Mouse (Mus musculus) hindbrain, embryonic 14.5 days (tissue): ENCODE data around the gene Hmx2. TPM values are rescaled to one million over a fixed set of nuclear protein-coding genes. Genes with fewer than 3 reads are reported as not detected.

ENCODE experiments used
- ATAC-seq: fragments of 200-750 bp; cut with Nextera tagmentation; 2 replicates; pipeline ENCODE4 v1.8.0; 2017; ENCODE audit warnings: moderate number of reproducible peaks, mild to moderate bottlenecking, moderate TSS enrichment, moderate library complexity; ENCODE audit not compliant: low FRiP score
- DNase-seq: peaks from one replicate; pipeline ENCODE4 v3.0.0-alpha.2; 2015; ENCODE audit warnings: low spot score
- H3K27ac ChIP-seq: fragments of 300-500 bp; sonication (generic); 2 replicates; pipeline ENCODE4 v1.5.1; 2014; ENCODE audit warnings: mild to moderate bottlenecking, moderate library complexity
- H3K27me3 ChIP-seq: fragments of 300-500 bp; sonication (generic); 2 replicates; pipeline ENCODE4 v1.6.1; 2014; ENCODE audit warnings: mild to moderate bottlenecking, low read length, mixed read lengths; ENCODE audit not compliant: control insufficient read depth, insufficient read depth
- H3K36me3 ChIP-seq: fragments of 300-500 bp; sonication (generic); replicated peaks from 2 replicates; pipeline ENCODE4 v1.6.1; 2014; ENCODE audit not compliant: control insufficient read depth, insufficient read depth
- H3K4me1 ChIP-seq: fragments of 300-500 bp; sonication (generic); replicated peaks from 2 replicates; pipeline ENCODE4 v1.6.1; 2014; ENCODE audit warnings: antibody characterized with exemption, low read length, mixed read lengths; ENCODE audit not compliant: control insufficient read depth, insufficient read depth
- H3K4me2 ChIP-seq: fragments of 300-500 bp; sonication (generic); replicated peaks from 2 replicates; pipeline ENCODE4 v1.6.1; 2014; ENCODE audit warnings: mild to moderate bottlenecking, moderate library complexity
- H3K4me3 ChIP-seq: fragments of 300-500 bp; sonication (generic); replicated peaks from 2 replicates; pipeline ENCODE4 v1.5.1; 2014; ENCODE audit warnings: mild to moderate bottlenecking, low read length
- H3K9ac ChIP-seq: fragments of 300-500 bp; sonication (generic); 2 replicates; pipeline ENCODE4 v1.6.1; 2014
- H3K9me3 ChIP-seq: fragments of 300-500 bp; sonication (generic); 2 replicates; pipeline ENCODE4 v1.6.1; 2016; ENCODE audit warnings: low read length; ENCODE audit not compliant: control insufficient read depth
- WGBS: fragments of 180-500 bp; shearing (Covaris S2); extraction: QIAGEN DNeasy Blood & Tissue Kit; methylation state at CpG from one replicate; pipeline ENCODE4 v1.1.7; 2014; 5-methylcytosine and 5-hydroxymethylcytosine counted together
- polyA plus RNA-seq: library from polyadenylated mRNA; unstranded; fragments of >200 nt; fragmentation: Nextera tagmentation; extraction: Ambion mirVana; gene quantifications from 2 replicates; pipeline ENCODE4 v1.2.1, GENCODE M21; 2014

The Hmx2 gene
- polyA plus RNA-seq, 1 experiment from 2014 or later, result 1.9 TPM

DNA sequence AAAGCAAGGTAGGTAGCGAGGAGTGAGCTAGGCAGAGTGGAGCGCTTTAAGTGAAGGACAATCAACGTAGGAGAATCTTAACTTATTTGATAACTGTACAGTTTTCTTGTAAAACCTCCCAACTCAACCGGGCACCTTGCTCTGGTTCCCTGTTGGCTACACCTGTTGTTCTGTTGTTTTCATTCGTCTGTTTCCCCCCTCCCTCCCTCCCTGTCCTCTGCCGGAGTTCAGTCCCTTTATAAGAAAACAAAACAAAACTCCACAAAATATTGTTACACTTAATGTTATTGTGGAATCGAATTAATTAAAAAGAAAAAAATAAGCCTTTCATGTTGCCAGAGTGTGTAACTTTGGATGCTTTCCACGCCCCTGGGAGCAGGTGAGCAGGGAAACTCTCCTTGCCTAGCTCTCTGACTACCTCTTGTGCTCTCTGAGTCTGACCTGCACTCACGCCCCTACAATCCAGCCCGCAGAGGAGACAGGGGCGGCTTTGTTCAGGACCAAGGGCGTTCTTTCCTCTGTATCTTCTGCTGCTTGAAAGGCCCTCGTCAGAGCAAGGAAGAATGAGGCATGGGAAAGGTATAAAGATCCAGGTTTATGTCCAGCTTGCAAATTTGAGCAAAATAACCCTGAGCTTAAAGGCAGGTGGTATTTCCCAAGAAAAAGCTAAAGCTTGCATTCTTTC, 2.7 kb upstream of the Hmx2 start:
- WGBS, result under 1% methylated on average over 13 of the region's 13 CpGs
- no peak for DNase-seq
- Histone ChIP-seq H3K4me2 (0 out of 2 replicates have a peak overlapping the region, but pooled peaks have one; percentile 7), H3K27ac (no peak overlapping the region), H3K36me3 (no peaks in the 10 kb centered on the region), H3K9ac (no peak overlapping the region), H3K27me3 (peaks cover 94% of the 10 kb centered on the region), H3K4me3 (no peak overlapping the region), H3K4me1 (peaks cover 9% of the 10 kb centered on the region), H3K9me3 (no peaks in the 10 kb centered on the region)
- no peak for ATAC-seq

DNA sequence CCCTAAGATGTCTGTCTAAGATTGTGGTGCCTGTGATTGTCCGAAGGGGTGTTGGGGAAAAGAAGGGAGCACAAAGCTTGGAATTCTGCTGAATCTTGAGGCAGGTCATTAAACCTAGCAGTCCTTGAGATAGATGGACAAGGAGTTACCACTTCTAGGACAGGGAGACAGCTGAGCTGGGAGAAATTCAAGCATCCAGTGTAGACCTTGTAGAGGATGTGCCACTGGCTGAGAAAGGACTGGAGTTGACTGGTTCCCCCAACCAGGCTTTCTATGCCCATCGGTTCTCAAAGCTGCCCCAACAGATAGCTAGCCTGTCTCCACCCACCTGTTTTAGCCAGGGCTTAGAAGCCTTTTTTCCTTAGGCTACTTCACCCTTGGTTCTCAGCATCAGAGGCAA, 2.1 kb upstream of the Hmx2 start:
- peaks cover 94% of the 10 kb centered on the region for H3K27me3 ChIP-seq
- 6% methylated on average over 2 of the region's 2 CpGs for WGBS
- H3K9ac ChIP-seq, result no peak overlapping the region
- 0 out of 2 replicates have a peak overlapping the region, but pooled peaks have one; percentile 2 for H3K4me3 ChIP-seq
- H3K36me3 ChIP-seq, result no peaks in the 10 kb centered on the region
- no peak overlapping the region for H3K4me2 ChIP-seq
- DNase-seq, result no peak
- no peaks in the 10 kb centered on the region for H3K9me3 ChIP-seq
- ATAC-seq, result no peak
- H3K4me1 ChIP-seq, result peaks cover 9% of the 10 kb centered on the region
- H3K27ac ChIP-seq, result no peak overlapping the region

DNA sequence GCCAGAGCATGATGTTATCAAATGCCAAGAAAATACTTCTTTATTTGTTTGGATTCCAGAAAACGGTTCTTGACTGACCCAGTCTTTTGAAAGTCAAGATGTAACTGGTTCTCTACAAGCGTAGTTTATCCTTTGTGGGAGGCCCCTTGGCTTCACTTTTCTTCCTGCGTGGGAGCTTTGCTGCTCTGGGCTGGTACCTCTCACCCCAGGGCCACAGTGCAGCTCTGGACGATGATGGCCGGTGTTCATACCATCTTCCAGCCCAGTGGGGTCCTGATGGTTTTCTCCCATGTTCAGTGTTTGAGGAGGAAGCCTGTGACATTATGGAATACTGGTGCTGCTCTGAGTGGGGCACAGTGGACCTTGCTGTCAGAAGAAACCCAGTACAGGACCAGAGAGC, 1.1 kb upstream of the Hmx2 start:
- no peaks in the 10 kb centered on the region for H3K9me3 ChIP-seq
- peaks cover 7% of the 10 kb centered on the region for H3K4me1 ChIP-seq
- no peak overlapping the region for H3K27ac ChIP-seq
- H3K9ac ChIP-seq, result no peak overlapping the region
- no peak for DNase-seq
- no peak overlapping the region for H3K4me3 ChIP-seq
- no peaks in the 10 kb centered on the region for H3K36me3 ChIP-seq
- no peak overlapping the region for H3K4me2 ChIP-seq
- no peak for ATAC-seq
- 4% methylated on average over 5 of the region's 5 CpGs for WGBS
- peaks cover 94% of the 10 kb centered on the region for H3K27me3 ChIP-seq

DNA sequence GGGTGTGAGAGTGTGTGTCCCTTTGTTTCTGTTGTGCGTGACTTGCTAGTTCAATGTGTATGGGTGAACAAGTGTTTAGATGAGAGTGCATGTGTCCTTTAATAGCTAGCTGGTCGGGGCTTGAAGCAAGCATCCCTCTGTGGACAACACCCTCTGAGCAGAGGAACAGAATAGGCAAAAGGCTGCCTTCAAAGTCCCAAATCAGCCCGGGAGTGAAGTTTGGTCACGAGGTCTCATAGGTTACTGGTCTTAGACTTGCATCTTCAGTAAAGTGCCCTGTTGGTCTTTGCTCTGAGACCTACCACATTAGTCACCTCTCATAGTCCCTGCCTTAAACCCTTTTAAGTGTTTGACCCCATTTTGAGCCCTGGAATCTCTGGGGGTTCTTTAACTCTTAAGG, 2.9 kb downstream of the Hmx2 start:
- DNase-seq, result no peak
- 2% methylated on average over 4 of the region's 4 CpGs for whole genome bisulfite sequencing
- no peaks in the 10 kb centered on the region for H3K36me3 ChIP-seq

DNA sequence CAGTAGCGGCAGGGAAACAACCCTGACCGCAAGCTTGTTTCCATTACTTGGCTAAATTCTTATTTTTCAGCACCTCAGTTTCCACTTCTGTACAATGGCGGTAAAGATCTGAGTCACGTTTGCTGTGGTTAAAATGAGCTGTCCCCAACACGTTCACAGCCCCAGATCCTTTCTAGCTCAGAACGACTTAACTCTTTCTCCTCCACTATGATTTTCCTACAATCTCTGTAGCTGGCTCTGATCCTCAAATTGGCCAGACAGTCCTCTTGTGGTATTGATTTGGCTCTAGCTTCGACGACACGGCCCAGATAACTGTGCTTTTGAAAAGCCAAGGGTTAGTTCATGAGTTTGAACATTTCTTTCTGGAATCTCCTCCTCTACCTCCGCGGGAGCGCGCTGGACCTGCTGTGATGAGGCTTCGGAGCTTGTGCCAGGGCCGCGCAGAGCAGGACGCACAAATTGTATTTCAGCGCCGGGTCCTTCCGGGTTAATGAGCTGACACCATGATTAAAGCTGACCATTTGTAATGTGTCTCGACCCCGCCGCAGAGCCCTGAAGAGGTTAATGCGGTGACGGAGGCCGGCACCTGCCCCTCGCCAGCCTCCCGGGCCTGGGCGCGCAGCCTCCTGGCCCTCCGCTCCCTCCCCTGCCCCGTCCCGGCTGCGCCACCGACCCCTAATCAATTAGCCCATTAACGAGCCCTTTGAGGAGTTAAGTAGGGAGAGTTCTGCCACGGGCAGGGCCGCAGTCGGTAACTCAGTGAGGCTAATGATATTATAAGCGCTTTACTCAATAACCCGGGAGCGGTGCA, 3.6 kb downstream of the Hmx2 start:
- no peak for ATAC-seq
- Histone ChIP-seq H3K4me3 (no peak overlapping the region), H3K9ac (no peak overlapping the region), H3K9me3 (no peaks in the 10 kb centered on the region), H3K4me2 (no peak overlapping the region), H3K27ac (no peak overlapping the region), H3K4me1 (no peaks in the 10 kb centered on the region; the same call in 1 of the 2 replicates), H3K36me3 (no peaks in the 10 kb centered on the region), H3K27me3 (peaks cover 96% of the 10 kb centered on the region)
- DNase-seq, result no peak
- 2% methylated on average over 42 of the region's 42 CpGs for WGBS

More for the DNA sequence above, 2.9 kb downstream of the Hmx2 start:
- ATAC-seq, result no peak
- H3K9ac ChIP-seq, result no peak overlapping the region
- no peaks in the 10 kb centered on the region for H3K9me3 ChIP-seq
- peaks cover 98% of the 10 kb centered on the region for H3K27me3 ChIP-seq
- no peaks in the 10 kb centered on the region; the same call in 1 of the 2 replicates for H3K4me1 ChIP-seq
- H3K4me3 ChIP-seq, result no peak overlapping the region
- H3K27ac ChIP-seq, result no peak overlapping the region
- no peak overlapping the region for H3K4me2 ChIP-seq

DNA sequence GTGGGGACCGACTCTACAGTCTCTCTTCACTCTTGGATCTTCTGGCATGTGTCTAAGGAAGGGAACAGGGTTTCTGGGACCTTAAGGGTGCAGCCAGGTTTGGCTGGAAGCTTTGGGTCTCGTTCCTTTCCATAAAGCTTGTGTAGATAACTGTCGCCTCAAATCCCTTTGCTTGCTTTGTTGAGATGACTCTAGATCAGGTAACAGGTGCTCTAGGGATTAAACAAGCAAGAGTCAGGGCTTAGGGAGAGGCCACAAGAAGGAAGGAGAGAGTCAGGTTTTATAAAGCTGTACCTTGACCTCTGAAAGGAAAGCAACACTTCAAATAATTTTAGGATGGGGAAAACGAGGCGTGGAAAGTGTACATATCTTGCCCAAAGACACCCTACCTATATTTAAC, 4.2 kb downstream of the Hmx2 start:
- H3K4me3 ChIP-seq, result no peak overlapping the region
- no peak overlapping the region for H3K27ac ChIP-seq
- H3K4me2 ChIP-seq, result no peak overlapping the region
- ATAC-seq (no peak), DNase-seq (no peak)
- H3K27me3 ChIP-seq, result peaks cover 96% of the 10 kb centered on the region
- no peak overlapping the region for H3K9ac ChIP-seq
- H3K4me1 ChIP-seq, result no peaks in the 10 kb centered on the region; the same call in 1 of the 2 replicates
- 2% methylated on average over 5 of the region's 5 CpGs for WGBS
- no peaks in the 10 kb centered on the region for H3K9me3 ChIP-seq
- H3K36me3 ChIP-seq, result no peaks in the 10 kb centered on the region

DNA sequence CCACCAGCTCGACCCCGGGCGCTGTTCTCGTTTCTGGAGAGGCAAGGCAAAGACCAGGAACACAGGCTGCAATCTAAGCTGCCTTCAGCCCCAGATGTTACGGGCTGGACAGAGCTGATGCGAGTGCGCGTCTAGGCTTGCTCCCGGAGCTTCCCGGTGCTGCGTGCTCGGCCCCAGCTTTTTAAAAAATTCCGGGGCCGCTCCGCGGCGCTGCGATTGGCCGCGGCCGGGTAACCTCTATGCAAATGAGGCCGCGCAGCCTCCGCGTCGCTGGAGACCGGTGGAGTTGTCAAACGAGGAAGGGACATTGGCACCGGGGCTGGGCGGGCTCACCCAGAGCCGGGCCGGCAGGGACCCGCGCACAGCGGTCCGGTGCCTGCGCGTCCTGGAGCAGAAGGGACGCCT, 5.2 kb downstream of the Hmx2 start:
- H3K4me1 ChIP-seq, result no peaks in the 10 kb centered on the region; the same call in 1 of the 2 replicates
- peaks cover 96% of the 10 kb centered on the region for H3K27me3 ChIP-seq
- H3K4me3 ChIP-seq, result peak overlapping the region; percentile 25
- no peak overlapping the region for H3K27ac ChIP-seq
- H3K9ac ChIP-seq, result no peak overlapping the region
- H3K9me3 ChIP-seq, result no peaks in the 10 kb centered on the region
- ATAC-seq, result 0 out of 2 replicates have a peak, but pooled peaks have one; percentile 59
- no peaks in the 10 kb centered on the region for H3K36me3 ChIP-seq
- no peak for DNase-seq
- H3K4me2 ChIP-seq, result peak overlapping the region; percentile 43
- WGBS, result under 1% methylated on average over 39 of the region's 39 CpGs

DNA sequence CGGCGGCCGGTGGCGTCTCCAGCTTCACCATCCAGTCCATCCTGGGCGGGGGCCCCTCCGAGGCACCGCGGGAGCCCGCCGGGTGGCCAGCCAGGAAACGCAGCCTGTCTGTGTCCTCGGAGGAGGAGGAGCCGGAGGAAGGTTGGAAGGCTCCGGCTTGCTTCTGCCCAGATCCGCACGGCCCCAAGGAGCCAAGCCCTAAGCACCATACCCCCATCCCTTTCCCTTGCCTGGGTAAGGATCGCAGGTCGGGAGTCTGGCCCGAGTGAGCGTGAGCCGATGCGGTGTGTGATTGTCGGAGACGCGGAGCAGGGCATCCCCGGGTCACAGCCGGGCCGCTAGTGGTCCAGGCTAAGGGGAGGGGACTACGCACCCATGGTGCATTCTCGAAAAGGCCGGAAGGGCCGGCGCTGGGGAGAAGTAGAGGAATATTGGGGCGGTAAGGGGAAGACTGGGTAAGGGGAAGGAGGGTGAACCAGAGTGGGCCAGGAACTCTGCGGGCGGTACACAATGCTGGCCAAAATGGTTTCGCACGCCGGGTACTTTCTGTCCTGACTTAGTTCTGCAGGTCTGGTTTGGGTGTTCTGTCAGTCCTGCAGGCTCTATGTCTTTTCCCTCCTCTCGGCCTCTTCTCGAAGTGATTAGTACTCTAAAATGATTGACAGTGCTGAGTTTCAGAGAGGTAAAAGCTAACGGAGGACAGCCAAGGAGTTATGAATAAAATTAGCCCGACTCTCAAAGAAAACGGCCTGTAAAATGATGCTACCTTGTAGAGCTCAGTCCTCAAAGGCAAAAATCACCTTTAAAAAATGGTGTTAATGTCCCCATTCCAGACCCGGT, 6.0 kb downstream of the Hmx2 start:
- no peaks in the 10 kb centered on the region for H3K9me3 ChIP-seq
- H3K9ac ChIP-seq, result peak overlapping the region; percentile 33; the same call in 1 of the 2 replicates
- DNase-seq (no peak), ATAC-seq (peak; percentile 49; the same call in 1 of the 2 replicates)
- under 1% methylated on average over 45 of the region's 45 CpGs for whole genome bisulfite sequencing
- peaks cover 97% of the 10 kb centered on the region for H3K27me3 ChIP-seq
- peak overlapping the region; percentile 43 for H3K4me2 ChIP-seq
- peak overlapping the region; percentile 33; the same call in 1 of the 2 replicates for H3K27ac ChIP-seq
- no peaks in the 10 kb centered on the region for H3K36me3 ChIP-seq
- no peaks in the 10 kb centered on the region; the same call in 1 of the 2 replicates for H3K4me1 ChIP-seq
- H3K4me3 ChIP-seq, result peak overlapping the region; percentile 25
